Mouse (Mus musculus): ENCODE results near the gene Nectin2. TPM values are rescaled to one million over a fixed set of nuclear protein-coding genes. Genes with fewer than 3 reads are reported as not detected.
"Not testable (repeated sequence)": the region's sequence is repeated elsewhere in the genome, so short reads cannot be mapped to it uniquely, and the experiment has no call there.

Nectin2 gene
- 133 and 140 TPM in 2 replicates for polyA plus RNA-seq (2015; fragmentation: Nextera tagmentation; extraction: Ambion mirVana)

DNA sequence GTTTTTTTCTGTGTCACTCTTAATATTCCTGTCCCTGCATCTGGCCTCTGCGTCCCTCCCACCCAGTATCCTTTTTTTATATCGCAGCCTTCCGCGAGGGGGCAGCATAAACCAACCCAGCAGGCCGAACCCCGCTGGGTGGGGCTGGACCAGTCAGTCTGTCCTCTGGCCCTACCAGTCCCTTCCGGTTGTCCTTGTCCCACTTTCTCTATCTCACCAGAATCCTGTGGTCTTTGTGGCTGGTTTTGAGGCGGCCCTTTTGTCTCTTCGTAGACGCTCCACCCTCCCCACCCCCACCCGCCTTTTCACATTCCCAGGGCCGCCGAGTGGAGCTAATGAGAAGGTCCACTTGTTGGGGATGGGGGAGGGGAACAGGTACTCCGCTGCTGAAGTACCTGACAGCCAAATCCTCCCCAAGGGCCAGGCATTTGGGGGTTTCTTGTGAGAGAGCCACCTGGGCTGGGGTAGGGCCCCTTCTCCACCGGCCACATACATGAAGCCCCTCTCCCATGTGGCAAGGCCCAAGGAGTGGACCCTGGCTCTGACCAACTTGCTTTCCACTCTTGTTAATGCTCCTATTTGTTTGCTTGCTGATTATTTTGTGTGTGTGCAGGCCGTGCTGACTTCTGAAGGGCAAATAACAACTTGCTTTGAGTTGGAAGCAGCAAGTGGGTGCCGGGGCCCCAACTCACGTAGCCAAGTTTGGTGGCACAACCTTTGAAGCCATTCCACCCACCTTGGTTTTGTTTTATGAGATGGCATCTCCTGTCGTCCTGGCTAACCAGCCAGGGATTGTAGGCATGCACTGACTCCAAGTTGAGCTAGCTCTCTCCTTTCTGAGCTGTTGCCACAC lies at the start of gene Nectin2:
Nectin2 (minus strand) TSS at position 267 of the 853 bp plus-strand sequence.
- 13% methylated on average over 19 of the region's 19 CpGs for WGBS
- H3K9ac ChIP-seq, result peak within 1 kb of the TSS; percentile 84
- no peaks in the 10 kb centered on the region for H3K27me3 ChIP-seq
- peak within 1 kb of the TSS; percentile 77 for H3K4me2 ChIP-seq
- H3K36me3 ChIP-seq, result no peaks in the 10 kb centered on the region
- peaks cover 60% of the 10 kb centered on the region for H3K4me1 ChIP-seq
- H3K4me3 ChIP-seq, result peak within 1 kb of the TSS; percentile 81
- peak within 1 kb of the TSS; percentile 93 for H3K27ac ChIP-seq
- peak; percentile 66 for ATAC-seq (ENCODE audit: borderline replicate concordance, extremely low read depth, low FRiP score, low TSS enrichment)
- H3K9me3 ChIP-seq, result no peaks in the 10 kb centered on the region

DNA sequence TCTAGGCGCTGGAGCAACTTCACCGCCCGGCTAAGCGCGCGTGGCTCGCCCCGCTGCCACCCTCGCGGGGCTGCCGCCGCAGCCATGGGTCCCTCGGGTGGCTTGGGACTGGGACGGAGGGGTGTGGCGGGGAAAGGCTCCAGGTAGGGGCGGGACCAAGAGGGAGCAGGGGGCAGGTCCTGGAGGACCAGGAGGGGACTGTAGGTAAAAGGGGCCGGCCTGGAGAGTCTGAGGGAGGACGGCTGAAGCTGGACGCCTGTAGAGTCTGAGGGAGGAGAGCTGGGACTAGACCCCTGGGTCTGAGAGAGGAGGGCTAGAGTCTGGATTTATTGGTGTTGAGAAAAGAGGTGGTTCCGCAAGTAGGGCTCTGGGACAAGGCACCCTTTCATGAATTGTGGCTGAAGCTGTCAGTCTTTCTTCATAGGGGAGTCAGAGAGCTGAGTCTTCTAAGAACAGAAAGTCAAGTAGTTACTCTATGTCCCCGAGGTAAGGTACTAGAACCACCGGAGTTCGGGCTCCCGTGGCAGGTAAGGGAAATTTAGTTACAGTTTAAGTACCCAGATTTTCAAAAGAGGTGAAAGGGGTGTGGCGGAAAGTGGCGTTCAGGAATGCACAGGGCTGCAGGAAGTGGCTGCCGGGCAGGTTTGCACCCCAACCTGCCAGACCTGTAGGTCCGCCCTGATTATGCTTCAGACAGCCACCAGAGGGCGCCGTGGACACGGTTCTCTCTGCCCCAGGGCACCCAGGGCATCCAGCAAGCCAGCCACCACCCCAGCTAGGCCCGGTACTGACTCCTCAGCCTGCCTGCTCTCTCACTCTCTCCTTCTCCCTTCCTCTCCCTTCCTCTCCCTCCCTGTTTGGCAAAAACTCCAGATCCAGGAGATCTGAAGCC lies 46.7 kb upstream of the Nectin2 start, which contains the start of gene Cblc:
Cblc (minus strand) TSS at position 113 of the 892 bp plus-strand sequence.
- Histone ChIP-seq H3K9ac (peak within 1 kb of the TSS; percentile 50), H3K27ac (peak within 1 kb of the TSS; percentile 94), H3K4me3 (peak within 1 kb of the TSS; percentile 49), H3K4me2 (peak within 1 kb of the TSS; percentile 68), H3K27me3 (peaks cover 18% of the 10 kb centered on the region), H3K9me3 (no peaks in the 10 kb centered on the region), H3K4me1 (peaks cover 7% of the 10 kb centered on the region; the same call in 1 of the 2 replicates), H3K36me3 (no peaks in the 10 kb centered on the region)
- peak; percentile 83 for ATAC-seq (ENCODE audit: borderline replicate concordance, extremely low read depth, low FRiP score, low TSS enrichment)
- 2% methylated on average over 32 of the region's 32 CpGs for WGBS

DNA sequence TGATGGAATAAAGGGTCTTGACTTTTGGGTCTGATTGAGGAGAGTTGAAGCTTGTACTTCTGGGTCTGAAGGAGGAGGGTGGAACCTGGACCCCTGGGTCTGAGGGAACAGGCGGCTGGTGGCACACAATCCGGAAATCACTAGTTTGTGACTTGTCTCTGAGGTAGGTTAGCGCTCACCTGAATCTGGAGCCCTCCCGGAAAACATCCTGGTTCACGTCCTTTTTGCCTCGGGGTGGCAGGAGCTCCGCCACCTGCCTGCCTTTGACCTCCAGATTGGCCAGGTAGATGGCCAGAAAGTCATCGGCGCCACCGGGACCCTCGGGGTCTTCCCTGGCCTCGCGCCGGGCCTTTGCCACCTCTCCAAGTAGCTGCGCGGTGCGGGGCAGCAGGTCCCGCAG lies 46.0 kb upstream of the Nectin2 start:
- no peaks in the 10 kb centered on the region for H3K36me3 ChIP-seq
- H3K27me3 ChIP-seq, result peaks cover 18% of the 10 kb centered on the region
- H3K9me3 ChIP-seq, result no peaks in the 10 kb centered on the region
- H3K4me1 ChIP-seq, result peaks cover 7% of the 10 kb centered on the region; the same call in 1 of the 2 replicates
- peak overlapping the region; percentile 94 for H3K27ac ChIP-seq
- H3K9ac ChIP-seq, result peak overlapping the region; percentile 50
- H3K4me2 ChIP-seq, result peak overlapping the region; percentile 68
- 6% methylated on average over 18 of the region's 18 CpGs for WGBS
- peak overlapping the region; percentile 49 for H3K4me3 ChIP-seq
- ATAC-seq (ENCODE audit: borderline replicate concordance, extremely low read depth, low FRiP score, low TSS enrichment), result no peak

DNA sequence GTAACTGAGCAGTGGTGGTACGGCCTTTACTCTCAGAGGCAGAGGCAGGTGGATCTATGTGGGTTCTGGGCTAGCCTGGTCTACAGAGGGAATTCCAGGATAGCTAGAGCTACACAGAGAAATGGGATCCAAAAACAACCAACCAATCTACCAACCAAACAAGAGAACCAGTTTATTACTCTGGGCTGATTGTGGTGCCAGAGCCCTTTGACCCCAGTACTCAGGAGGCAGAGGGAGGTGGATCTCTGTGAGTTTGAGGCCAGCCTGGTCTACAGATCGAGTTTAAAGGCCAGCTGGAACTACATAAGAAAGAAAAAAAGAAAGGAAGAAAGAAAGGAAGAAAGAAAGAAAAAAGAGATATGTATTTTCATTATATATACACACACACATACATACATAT lies 45.0 kb upstream of the Nectin2 start:
- no peak overlapping the region for H3K9ac ChIP-seq
- peaks cover 7% of the 10 kb centered on the region; the same call in 1 of the 2 replicates for H3K4me1 ChIP-seq
- no peak overlapping the region for H3K27ac ChIP-seq
- 51% methylated on average over 2 of the region's 2 CpGs for WGBS
- no peaks in the 10 kb centered on the region for H3K9me3 ChIP-seq
- peaks cover 18% of the 10 kb centered on the region for H3K27me3 ChIP-seq
- H3K4me2 ChIP-seq, result no peak overlapping the region
- H3K4me3 ChIP-seq, result no peak overlapping the region
- H3K36me3 ChIP-seq, result no peaks in the 10 kb centered on the region
- ATAC-seq (ENCODE audit: borderline replicate concordance, extremely low read depth, low FRiP score, low TSS enrichment), result no peak

DNA sequence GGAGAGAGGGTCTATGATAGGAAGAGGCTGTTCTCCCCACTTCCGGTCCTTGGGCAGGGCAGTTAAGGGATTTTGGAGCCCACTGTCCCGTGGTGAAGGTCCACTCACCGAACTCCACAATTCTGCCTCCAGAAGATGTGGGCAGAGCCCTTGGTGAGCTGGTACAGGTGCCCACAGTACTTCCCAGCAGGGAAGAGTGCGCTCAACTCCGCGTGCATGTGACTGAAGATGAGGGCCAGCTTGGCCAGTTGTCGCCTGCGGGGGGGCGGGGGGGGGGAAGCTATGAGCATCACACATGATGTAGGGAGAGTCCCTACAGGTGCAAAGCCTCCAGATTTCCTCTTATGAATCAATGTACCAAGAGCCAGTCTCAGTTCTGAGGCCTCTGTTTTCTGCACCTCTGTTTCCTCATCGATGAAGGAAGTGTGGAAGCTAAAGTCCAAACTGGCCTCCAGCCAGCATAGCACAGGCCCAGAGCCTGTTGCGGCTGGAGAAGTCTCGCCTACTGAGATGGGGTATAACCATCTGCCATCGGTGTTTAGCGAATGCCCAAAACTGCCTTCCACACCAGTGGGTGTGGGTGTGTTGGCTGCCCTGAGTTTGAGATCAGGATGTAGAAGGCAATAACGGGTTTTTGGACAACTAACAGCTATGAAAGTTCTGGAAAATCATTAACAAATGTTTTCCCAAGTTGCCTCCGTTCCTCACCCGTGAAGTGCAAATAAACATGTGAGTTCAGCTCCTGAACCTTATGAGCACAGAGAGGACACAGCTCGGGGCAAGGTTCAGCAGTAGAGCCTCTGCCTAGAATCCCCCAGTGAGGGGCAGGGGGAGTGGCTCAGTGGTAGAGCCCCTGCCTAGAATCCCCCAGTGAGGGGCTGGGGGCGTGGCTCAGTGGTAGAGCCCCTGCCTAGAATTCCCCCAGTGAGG lies 42.7 kb upstream of the Nectin2 start:
- no peak overlapping the region for H3K4me3 ChIP-seq
- no peak for ATAC-seq (ENCODE audit: borderline replicate concordance, extremely low read depth, low FRiP score, low TSS enrichment)
- H3K9me3 ChIP-seq, result no peaks in the 10 kb centered on the region
- peaks cover 18% of the 10 kb centered on the region for H3K27me3 ChIP-seq
- H3K36me3 ChIP-seq, result 0 out of 2 replicates have a peak, but pooled peaks cover under 1% of the 10 kb centered on the region
- H3K4me1 ChIP-seq, result peaks cover 9% of the 10 kb centered on the region; the same call in 1 of the 2 replicates
- H3K9ac ChIP-seq, result no peak overlapping the region
- no peak overlapping the region for H3K4me2 ChIP-seq
- WGBS, result 80% methylated on average over 19 of the region's 19 CpGs
- H3K27ac ChIP-seq, result no peak overlapping the region

DNA sequence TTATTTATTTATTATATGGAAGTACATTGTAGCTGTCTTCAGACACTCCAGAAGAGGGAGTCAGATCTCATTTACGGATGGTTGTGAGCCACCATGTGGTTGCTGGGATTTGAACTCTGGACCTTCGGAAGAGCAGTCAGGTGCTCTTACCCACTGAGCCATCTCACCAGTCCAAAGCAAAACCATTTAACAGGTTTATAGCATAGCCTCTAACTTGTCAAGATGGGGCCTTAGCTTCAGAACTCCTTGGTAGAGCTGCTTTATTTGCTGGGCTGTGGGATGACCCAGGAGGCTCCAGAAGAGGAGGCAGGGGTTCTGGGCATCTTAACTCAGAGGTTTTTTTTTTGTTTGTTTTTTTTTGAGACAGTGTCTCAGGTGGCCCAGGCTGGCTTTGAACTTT lies 41.2 kb upstream of the Nectin2 start:
- H3K4me2 ChIP-seq; H3K27me3 ChIP-seq; H3K27ac ChIP-seq; H3K9me3 ChIP-seq; ATAC-seq (ENCODE audit: borderline replicate concordance, extremely low read depth, low FRiP score, low TSS enrichment); H3K36me3 ChIP-seq; H3K4me1 ChIP-seq; H3K9ac ChIP-seq; H3K4me3 ChIP-seq: not testable (repeated sequence)
- 86% methylated on average over 2 of the region's 2 CpGs for WGBS

DNA sequence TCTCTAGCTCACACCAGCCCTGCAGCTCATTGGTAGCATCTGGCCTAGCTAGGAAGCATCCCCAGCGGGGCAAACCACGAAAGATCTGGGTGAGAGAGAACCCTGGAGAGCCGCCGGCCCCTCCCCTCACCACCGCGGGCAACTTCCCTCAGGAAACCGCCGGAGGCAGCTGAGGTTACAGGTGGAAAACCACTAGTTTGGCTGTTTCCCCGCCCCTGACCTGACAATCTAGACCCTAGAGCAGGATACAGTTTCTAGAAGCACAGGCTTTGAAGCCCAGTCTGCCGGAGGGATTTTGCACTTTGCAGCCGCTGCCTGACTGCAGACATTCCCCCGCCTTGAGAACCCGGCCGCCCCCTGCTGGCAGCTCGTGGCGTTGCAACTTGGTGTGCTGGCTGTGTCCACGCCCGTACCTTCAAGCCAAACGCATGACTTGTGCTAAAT lies 39.6 kb upstream of the Nectin2 start:
- no peak overlapping the region for H3K9ac ChIP-seq
- ATAC-seq (ENCODE audit: borderline replicate concordance, extremely low read depth, low FRiP score, low TSS enrichment), result peak; percentile 28; the same call in 1 of the 2 replicates

DNA sequence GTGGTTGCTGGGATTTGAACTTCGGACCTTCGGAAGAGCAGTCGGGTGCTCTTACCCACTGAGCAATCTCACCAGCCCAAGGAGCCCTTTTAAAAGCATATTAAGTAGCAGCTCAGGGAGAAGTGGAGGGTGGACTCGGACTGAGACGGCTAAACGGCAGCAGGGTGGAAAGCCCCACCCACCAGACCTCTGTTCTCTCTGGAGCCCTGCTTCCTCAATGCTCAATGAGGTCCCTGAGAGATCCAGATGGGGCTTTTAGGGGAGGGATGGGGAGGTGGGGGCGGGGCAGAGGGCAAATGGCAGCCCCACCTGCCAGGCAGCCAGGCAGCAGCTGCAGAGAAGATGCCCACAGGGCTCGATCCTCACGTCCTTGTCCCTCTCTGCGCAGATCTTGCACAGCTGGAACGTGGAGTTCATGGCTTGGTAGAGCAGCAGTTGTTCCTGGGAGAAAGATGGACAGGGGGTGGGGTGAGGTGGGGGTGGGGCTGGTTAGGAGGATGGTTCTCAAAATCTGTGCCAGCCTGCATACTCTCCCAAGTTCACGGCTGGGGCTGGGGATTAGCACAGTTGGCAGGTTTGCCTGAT lies 35.7 kb upstream of the Nectin2 start:
- 37% methylated on average over 12 of the region's 12 CpGs for WGBS
- no peak overlapping the region for H3K9ac ChIP-seq
- H3K9me3 ChIP-seq, result no peaks in the 10 kb centered on the region
- H3K27ac ChIP-seq, result no peak overlapping the region
- 0 out of 2 replicates have a peak, but pooled peaks cover 2% of the 10 kb centered on the region for H3K36me3 ChIP-seq
- ATAC-seq (ENCODE audit: borderline replicate concordance, extremely low read depth, low FRiP score, low TSS enrichment), result no peak
- 0 out of 2 replicates have a peak, but pooled peaks cover 6% of the 10 kb centered on the region for H3K4me1 ChIP-seq
- H3K4me3 ChIP-seq, result no peak overlapping the region
- H3K27me3 ChIP-seq, result no peaks in the 10 kb centered on the region
- H3K4me2 ChIP-seq, result no peak overlapping the region

More for the DNA sequence above, 39.6 kb upstream of the Nectin2 start:
- Histone ChIP-seq H3K4me3 (peak overlapping the region; percentile 32), H3K27me3 (no peaks in the 10 kb centered on the region), H3K9me3 (no peaks in the 10 kb centered on the region), H3K27ac (no peak overlapping the region), H3K4me2 (peak overlapping the region; percentile 64), H3K36me3 (0 out of 2 replicates have a peak, but pooled peaks cover 2% of the 10 kb centered on the region), H3K4me1 (peaks cover 9% of the 10 kb centered on the region; the same call in 1 of the 2 replicates)
- WGBS, result 1% methylated on average over 19 of the region's 19 CpGs

DNA sequence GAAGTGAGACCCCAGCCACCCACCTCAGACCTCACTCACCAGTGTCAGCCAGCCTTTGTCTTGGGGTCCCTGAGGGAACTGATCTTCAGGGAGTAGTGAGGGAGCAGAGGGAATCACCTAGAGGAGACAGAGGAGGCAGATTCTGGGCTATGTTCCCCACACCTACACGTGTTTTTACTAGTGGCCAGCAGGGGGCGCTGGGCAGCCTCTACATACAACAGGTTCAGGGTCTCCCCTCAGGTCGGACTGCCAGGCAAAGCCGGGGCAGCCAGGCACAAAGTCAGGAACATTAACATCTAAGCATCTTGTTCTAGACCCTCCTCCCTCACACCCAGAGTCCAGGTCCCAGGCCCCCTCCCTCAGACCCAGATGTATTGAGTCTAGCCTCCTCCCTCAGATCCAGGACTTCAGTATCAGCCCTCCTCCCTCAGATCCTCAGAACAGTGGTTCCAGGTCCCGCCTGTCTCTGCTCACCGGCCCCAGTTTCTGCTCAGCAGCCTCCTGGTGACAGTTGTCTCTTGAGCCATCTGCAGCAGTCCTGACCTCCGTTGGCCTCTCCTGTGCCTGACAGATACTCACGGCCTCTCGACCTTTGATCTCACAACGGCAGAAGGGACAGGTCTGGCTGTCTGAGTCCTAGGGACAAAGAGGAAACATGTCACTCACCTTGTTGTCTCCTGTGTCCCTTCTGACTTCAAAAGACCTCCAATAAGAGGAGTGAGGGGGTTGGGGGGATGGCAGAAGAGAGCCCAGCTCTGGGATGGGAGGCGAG lies 34.7 kb upstream of the Nectin2 start:
- Histone ChIP-seq H3K9me3 (no peaks in the 10 kb centered on the region), H3K27ac (no peak overlapping the region), H3K27me3 (no peaks in the 10 kb centered on the region), H3K4me2 (no peak overlapping the region), H3K9ac (no peak overlapping the region), H3K36me3 (0 out of 2 replicates have a peak, but pooled peaks cover 2% of the 10 kb centered on the region), H3K4me1 (0 out of 2 replicates have a peak, but pooled peaks cover 6% of the 10 kb centered on the region), H3K4me3 (no peak overlapping the region)
- ATAC-seq (ENCODE audit: borderline replicate concordance, extremely low read depth, low FRiP score, low TSS enrichment), result no peak
- 23% methylated on average over 11 of the region's 11 CpGs for WGBS

DNA sequence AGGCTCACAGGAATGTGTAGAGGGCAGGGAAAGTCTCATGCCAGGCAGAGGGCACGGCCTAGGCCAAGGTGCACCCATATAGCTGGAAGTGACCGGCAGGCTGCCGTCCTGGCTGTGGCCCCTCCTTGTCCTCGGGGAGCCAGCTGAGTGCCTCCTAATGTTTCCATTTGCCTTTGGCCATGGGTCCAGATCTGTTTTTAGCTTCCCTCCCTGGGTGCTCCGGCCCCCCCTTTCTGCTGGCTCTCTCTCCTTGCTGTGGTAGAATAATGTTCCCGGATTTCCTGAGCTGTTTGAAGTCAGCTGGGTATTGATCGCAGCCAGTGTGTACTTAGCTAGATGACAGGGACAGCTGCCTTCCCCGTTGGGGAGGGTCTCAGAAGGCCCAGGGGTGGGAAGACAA lies 33.3 kb upstream of the Nectin2 start:
- H3K4me3 ChIP-seq, result no peak overlapping the region
- 0 out of 2 replicates have a peak, but pooled peaks cover 6% of the 10 kb centered on the region for H3K4me1 ChIP-seq
- no peak for ATAC-seq (ENCODE audit: borderline replicate concordance, extremely low read depth, low FRiP score, low TSS enrichment)
- H3K27ac ChIP-seq, result peak overlapping the region; percentile 55; the same call in 1 of the 2 replicates
- 58% methylated on average over 8 of the region's 8 CpGs for whole genome bisulfite sequencing
- H3K36me3 ChIP-seq, result 0 out of 2 replicates have a peak, but pooled peaks cover 2% of the 10 kb centered on the region
- H3K27me3 ChIP-seq, result no peaks in the 10 kb centered on the region
- H3K4me2 ChIP-seq, result no peak overlapping the region
- no peaks in the 10 kb centered on the region for H3K9me3 ChIP-seq
- no peak overlapping the region for H3K9ac ChIP-seq
